Mouse (Mus musculus) liver, adult 2 months (tissue): ENCODE data around the gene Ppp1r15b. TPM values are rescaled to one million over a fixed set of nuclear protein-coding genes. Genes with fewer than 3 reads are reported as not detected.
A peak's percentile ranks its signal among the peaks of the same experiment; 100 is the strongest.

Source experiments
- DNase-seq: peaks from one replicate; pipeline ENCODE4 v3.0.0-alpha.2; 2011; ENCODE audit warnings: low read depth, low spot score; ENCODE audit errors: extremely low read depth
- H3K27ac ChIP-seq: fragments of 200-500 bp; replicated peaks from 2 replicates; pipeline ENCODE4 v1.5.1; 2012; ENCODE audit warnings: low read depth, mild to moderate bottlenecking, control low read depth, inconsistent platforms, low read length; ENCODE audit not compliant: insufficient read depth
- H3K27me3 ChIP-seq: fragments of 200-500 bp; 2 replicates; pipeline ENCODE4 v1.6.1; 2012; ENCODE audit warnings: mild to moderate bottlenecking, moderate library complexity, low read length, inconsistent platforms; ENCODE audit not compliant: control insufficient read depth, insufficient read depth
- H3K36me3 ChIP-seq: fragments of 200-500 bp; 2 replicates; pipeline ENCODE4 v1.6.1; 2012; ENCODE audit warnings: low read length, inconsistent platforms; ENCODE audit not compliant: control insufficient read depth, insufficient read depth
- H3K4me1 ChIP-seq: fragments of 200-500 bp; 2 replicates; pipeline ENCODE4 v1.6.1; 2011; ENCODE audit warnings: low read length; ENCODE audit not compliant: control insufficient read depth, insufficient read depth
- H3K4me3 ChIP-seq: fragments of 200-500 bp; 2 replicates; pipeline ENCODE4 v1.5.1; 2011; ENCODE audit warnings: low read depth, mild to moderate bottlenecking, control low read depth, low read length, moderate library complexity; ENCODE audit not compliant: insufficient read depth
- H3K79me2 ChIP-seq: fragments of 200-500 bp; 2 replicates; pipeline ENCODE4 v1.6.1; 2012; ENCODE audit warnings: inconsistent platforms, mild to moderate bottlenecking, low read length, moderate library complexity; ENCODE audit not compliant: control insufficient read depth, insufficient read depth
- H3K9ac ChIP-seq: fragments of 200-500 bp; 2 replicates; pipeline ENCODE4 v1.6.1; 2012; ENCODE audit warnings: low read depth, mild to moderate bottlenecking, control low read depth, inconsistent platforms, low read length
- CTCF ChIP-seq: fragments of 200-500 bp; IDR thresholded peaks from 2 replicates; pipeline ENCODE4 v1.5.1; 2011; ENCODE audit warnings: low read depth, low read length, control low read depth
- POLR2A ChIP-seq: fragments of 200-500 bp; IDR thresholded peaks from 2 replicates; pipeline ENCODE4 v1.6.1; 2011; ENCODE audit warnings: low read length, control low read depth; ENCODE audit not compliant: insufficient read depth; ENCODE audit errors: extremely low read depth
- WGBS: fragments of 180-500 bp; shearing (Covaris S2); methylation state at CpG from one replicate; pipeline ENCODE4 v1.1.7; 2018; 5-methylcytosine and 5-hydroxymethylcytosine counted together
- polyA plus RNA-seq: library from polyadenylated mRNA; depleted of rRNA; stranded (reverse); fragments of >200 nt; gene quantifications from 2 replicates; pipeline ENCODE4 v1.2.3, GENCODE M21; 2012
- total RNA-seq: library from RNA; depleted of rRNA; stranded (reverse); fragments of >200 nt; gene quantifications from 2 replicates; pipeline ENCODE4 v1.2.3, GENCODE M21; 2014

The Ppp1r15b gene
- total and polyA plus RNA-seq, 2 experiments: 24.0 to 43.3 TPM

- H3K4me1 ChIP-seq: peaks cover 12% of the 10 kb centered on the region
- no peak for TF ChIP-seq CTCF
- TF ChIP-seq POLR2A: no peak
- peak overlapping the region; percentile 22 for H3K4me3 ChIP-seq
- peak; percentile 39 for DNase-seq
- H3K36me3 ChIP-seq: peaks cover 50% of the 10 kb centered on the region
- no peak overlapping the region for H3K27ac ChIP-seq
- peak overlapping the region; percentile 31 for H3K9ac ChIP-seq
- peaks cover 33% of the 10 kb centered on the region; the same call in 1 of the 2 replicates for H3K79me2 ChIP-seq
- no peaks in the 10 kb centered on the region for H3K27me3 ChIP-seq
- WGBS: 14% methylated on average over 5 of the region's 5 CpGs
These were observed 4.9 kb downstream of the Ppp1r15b start for GRCm38 (mm10) chr1:133135808-133136207.

GRCm38 (mm10) chr1:133138401-133138800 is 7.5 kb downstream of the Ppp1r15b start:
- DNase-seq: peak; percentile 62
- no peak overlapping the region for H3K27ac ChIP-seq
- peaks cover 11% of the 10 kb centered on the region; the same call in 1 of the 2 replicates for H3K79me2 ChIP-seq
- peaks cover 12% of the 10 kb centered on the region for H3K4me1 ChIP-seq
- TF ChIP-seq CTCF (no peak), POLR2A (no peak)
- no peak overlapping the region for H3K4me3 ChIP-seq
- 42% methylated on average over 1 of the region's 1 CpGs for WGBS
- peaks cover 49% of the 10 kb centered on the region for H3K36me3 ChIP-seq
- no peaks in the 10 kb centered on the region for H3K27me3 ChIP-seq
- H3K9ac ChIP-seq: no peak overlapping the region

GRCm38 (mm10) chr1:133146014-133147009 is 15.4 kb downstream of the Ppp1r15b start:
- peak; percentile 89 for TF ChIP-seq CTCF
- TF ChIP-seq POLR2A: no peak
- no peak overlapping the region for H3K4me3 ChIP-seq
- peak; percentile 39 for DNase-seq
- H3K4me1 ChIP-seq: no peaks in the 10 kb centered on the region
- 59% methylated on average over 22 of the region's 22 CpGs for WGBS
- no peak overlapping the region for H3K27ac ChIP-seq
- H3K79me2 ChIP-seq: no peaks in the 10 kb centered on the region
- no peak overlapping the region for H3K9ac ChIP-seq
- no peaks in the 10 kb centered on the region for H3K36me3 ChIP-seq
- no peaks in the 10 kb centered on the region for H3K27me3 ChIP-seq

DNA sequence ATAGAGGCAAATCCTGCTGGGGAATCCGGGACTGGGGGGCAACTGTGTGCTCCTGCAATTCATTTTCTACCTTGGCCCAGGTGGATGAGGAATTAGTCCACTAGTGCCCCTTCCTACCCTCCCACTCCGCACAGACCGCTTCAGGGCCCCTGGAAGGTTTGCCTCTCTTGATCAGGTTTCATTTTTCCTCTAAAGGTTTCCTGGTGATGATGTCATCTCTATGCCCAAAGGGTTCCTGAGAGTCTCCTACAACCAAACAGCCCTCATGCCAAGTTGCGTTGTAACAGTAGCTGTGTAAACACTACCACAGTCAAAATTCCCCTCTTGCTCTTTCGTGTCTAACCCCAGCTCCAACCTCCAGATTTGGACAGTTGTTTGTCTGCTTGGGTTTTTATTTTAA is 16.4 kb downstream of the Ppp1r15b start:
- Histone ChIP-seq H3K9ac (no peak overlapping the region), H3K27me3 (no peaks in the 10 kb centered on the region), H3K79me2 (no peaks in the 10 kb centered on the region), H3K4me1 (no peaks in the 10 kb centered on the region), H3K27ac (no peak overlapping the region), H3K36me3 (no peaks in the 10 kb centered on the region), H3K4me3 (no peak overlapping the region)
- DNase-seq: no peak
- 54% methylated on average over 5 of the region's 5 CpGs for WGBS
- no peak for TF ChIP-seq CTCF
- TF ChIP-seq POLR2A: no peak

DNA sequence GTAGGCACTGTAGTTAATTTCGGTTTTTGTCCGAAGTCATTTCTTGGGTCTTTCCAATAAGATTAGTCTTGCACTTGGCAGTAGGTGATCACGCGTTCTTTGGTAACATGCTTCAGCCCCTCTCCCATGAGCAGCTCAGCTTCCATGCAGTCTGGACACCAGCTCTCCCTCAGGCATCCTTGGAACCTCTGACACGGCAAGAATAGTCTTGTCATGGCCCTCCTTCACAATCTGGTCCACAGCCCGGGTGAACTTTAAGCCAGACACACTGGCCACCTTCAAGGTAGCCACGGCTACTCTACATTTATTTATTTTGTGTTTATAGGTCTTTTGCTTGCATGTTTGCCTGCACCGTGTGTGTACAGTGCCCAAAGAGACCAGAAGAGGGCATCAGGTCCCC is 17.2 kb downstream of the Ppp1r15b start:
- no peaks in the 10 kb centered on the region for H3K4me1 ChIP-seq
- no peak for TF ChIP-seq CTCF
- no peak for TF ChIP-seq POLR2A
- H3K36me3 ChIP-seq: no peaks in the 10 kb centered on the region
- H3K9ac ChIP-seq: no peak overlapping the region
- no peaks in the 10 kb centered on the region for H3K79me2 ChIP-seq
- no peaks in the 10 kb centered on the region for H3K27me3 ChIP-seq
- H3K4me3 ChIP-seq: no peak overlapping the region
- no peak overlapping the region for H3K27ac ChIP-seq
- 93% methylated on average over 8 of the region's 8 CpGs for WGBS
- no peak for DNase-seq

GRCm38 (mm10) chr1:133150556-133150955 is 19.6 kb downstream of the Ppp1r15b start:
- no peaks in the 10 kb centered on the region for H3K79me2 ChIP-seq
- 98% methylated on average over 2 of the region's 2 CpGs for WGBS
- H3K4me1 ChIP-seq: no peaks in the 10 kb centered on the region
- no peaks in the 10 kb centered on the region for H3K36me3 ChIP-seq
- TF ChIP-seq POLR2A (no peak), CTCF (no peak)
- H3K27me3 ChIP-seq: no peaks in the 10 kb centered on the region
- H3K9ac ChIP-seq: no peak overlapping the region
- no peak overlapping the region for H3K27ac ChIP-seq
- H3K4me3 ChIP-seq: no peak overlapping the region
- no peak for DNase-seq
